Mouse (Mus musculus) G1E (cell line): ENCODE measurements around the gene Magi1.

Source experiments
- CTCF ChIP-seq: IDR thresholded peaks from 2 replicates; pipeline ENCODE4 v1.5.1; 2012; ENCODE audit warnings: low read depth, low read length, inconsistent platforms, mixed read lengths
- GATA1 ChIP-seq: IDR thresholded peaks from 2 replicates; pipeline ENCODE4 v1.6.1; 2012; ENCODE audit warnings: borderline replicate concordance, low read length, inconsistent platforms, mixed read lengths
- POLR2AphosphoS5 ChIP-seq: IDR thresholded peaks from 2 replicates; pipeline ENCODE4 v1.6.1; 2012; ENCODE audit warnings: low read depth, low read length, inconsistent platforms; ENCODE audit not compliant: insufficient replicate concordance
- TAL1 ChIP-seq: conservative IDR thresholded peaks from 2 replicates; pipeline ENCODE4 v1.6.1; 2012; ENCODE audit warnings: low read depth, low read length, inconsistent platforms, mixed read lengths

DNA sequence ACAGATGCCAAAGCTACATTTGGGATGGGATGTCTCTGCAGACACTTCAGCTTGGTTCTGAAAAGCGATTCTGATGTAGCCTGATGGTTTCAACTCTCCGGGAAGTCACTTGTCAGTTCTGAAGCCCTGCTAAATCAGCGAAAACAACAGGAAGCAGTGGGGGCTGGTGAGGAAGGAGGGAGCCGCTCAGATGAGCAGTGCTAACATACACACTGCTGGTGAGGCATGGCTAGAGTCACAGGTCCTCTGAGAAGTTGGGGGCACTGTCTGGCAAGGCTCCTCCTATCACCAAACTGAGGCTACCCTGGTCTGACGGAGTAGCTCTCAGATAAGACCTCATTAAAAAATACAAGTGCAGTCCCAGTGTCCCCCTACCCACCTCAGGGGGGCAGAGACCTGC lies 565.3 kb downstream of the Magi1 start:
- TF ChIP-seq CTCF (no peak), POLR2AphosphoS5 (no peak), TAL1 (no peak), GATA1 (no peak)
